Mouse (Mus musculus) kidney, adult 11 months (tissue): ENCODE measurements at regions not wholly inside any gene's neighbourhood (a gene's known extent, or its start where the extent isn't known, plus 50 kb on each side); places are given as distances from the start of the nearest gene placed in this dataset.
A peak's percentile ranks its signal among the peaks of the same experiment; 100 is the strongest.

Source experiments
- DNase-seq: peaks from one replicate; pipeline ENCODE4 v3.0.0; 2022

DNA sequence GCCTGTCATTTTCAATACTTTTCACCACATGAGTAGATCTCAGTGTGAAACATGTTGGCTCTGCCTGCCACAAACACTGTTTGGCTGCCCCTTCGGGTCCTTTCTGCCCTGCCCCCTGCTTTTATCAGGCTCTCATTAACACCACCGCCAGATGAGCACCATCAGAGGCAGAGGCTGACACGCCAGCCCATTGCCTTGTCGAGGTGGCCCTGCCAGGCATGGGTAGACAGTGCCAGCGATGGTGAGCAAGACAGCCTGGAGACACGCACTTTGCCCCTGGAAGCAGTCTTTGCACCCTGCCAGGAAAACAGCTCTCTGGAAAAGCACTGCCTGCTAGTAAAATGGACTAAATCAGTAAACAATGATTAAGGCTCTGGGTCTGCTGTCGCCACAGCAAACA lies 158.2 kb downstream of the Gm10295 start:
- DNase-seq = peak; percentile 80

DNA sequence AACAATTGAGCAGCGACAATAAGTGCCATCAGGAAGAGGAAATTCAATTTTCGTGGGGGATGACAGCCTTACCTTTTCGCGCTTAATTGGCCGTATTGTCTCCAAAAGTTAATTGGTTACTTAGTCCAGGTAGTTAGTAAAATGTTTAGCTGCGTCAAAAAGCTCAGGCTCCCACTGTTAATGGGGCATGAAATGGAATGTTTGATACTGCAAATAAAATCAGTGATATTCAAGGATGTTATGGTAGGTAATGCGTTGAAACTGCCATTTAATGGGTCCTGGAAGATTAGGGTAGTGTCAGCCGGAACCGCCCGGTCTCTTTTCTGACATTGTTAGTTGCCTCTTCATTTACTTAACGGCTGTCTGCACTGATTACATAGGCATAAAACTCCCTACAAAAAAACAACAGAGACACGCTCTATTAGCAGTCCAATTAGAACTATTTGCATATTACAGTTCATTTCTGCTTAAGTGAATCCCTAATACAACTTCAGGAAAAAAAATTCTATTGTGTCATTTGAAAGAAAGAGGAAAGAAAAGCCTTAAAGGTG lies 161.0 kb downstream of the Gm10295 start:
- DNase-seq = peak; percentile 12

DNA sequence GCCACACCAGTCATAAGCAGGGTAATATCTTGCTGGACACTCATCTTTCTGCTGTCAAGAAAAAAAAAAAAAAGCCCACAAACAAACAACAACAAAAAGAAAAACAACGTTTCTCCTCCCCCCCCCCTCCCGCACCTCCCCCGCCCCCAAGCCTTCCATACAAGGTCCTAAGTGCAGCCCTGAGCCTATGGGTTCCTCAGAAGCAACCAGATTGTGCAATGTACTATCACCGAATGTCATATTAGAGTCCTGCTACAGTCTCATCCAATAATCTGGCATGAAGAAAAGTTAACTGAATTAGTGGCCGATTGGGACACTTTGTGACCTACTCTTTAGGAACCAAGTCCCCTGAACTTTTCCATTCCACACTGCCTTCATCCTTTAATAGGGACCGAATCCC lies 161.5 kb downstream of the Gm10295 start:
- DNase-seq = no peak

DNA sequence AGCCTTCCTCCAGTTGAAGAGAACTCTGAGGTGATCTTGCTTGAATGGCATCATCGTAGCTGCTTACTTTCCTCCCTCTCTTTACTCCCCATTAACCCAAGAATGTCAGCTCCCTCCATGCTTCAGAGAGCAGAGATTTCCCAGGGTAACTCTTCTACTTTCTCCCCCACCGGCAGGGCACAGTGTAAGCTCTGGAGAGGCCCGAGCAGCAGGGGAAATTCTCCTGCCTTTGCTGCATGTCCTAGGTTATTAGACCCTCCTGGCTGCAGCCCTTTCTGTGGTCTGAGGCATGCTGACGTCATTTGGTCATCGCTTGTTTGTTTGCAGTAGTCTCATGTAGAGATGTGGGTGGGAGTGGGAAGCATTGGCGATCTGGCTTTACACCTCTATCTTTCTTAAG lies 163.2 kb downstream of the Gm10295 start:
- peak; percentile 26 for DNase-seq

DNA sequence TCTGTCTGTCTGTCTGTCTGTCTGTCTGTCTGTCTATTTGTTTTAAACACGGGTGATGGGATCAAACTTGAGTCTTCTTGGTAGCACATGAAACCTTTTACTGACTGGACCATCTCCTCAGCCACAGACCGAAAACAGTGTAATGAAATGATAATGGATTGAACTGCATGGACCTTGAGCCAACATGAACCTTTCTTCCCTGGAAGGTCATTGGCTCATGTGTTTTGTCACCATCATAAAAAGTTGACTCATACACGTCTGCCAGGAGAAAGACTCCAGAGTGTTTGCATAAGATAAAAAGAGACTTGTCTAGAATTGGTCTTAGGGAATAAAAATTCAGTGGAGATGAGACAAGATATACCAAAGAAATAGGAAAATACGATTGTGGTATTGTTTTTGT lies 176.4 kb downstream of the Gm10295 start:
- no peak for DNase-seq

DNA sequence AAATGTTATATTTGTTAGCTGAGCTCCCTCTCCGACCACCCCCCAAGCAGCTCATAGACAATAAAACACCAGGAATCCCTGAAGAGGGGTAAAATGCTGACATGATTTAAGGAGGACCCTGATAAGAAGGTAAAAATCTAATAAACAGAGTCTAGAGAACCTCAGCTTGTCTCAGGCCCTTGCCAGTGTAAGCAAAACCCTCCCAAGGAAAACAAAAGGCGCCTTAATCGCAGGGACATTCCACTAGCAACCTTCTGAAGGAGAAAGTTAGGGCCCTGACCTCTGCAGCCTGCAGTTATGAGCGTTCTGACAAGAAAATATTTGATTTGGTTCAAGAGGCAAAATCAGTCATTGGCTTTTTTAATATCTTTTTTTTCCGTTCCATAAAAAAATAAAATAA lies 212.2 kb downstream of the Gm10295 start:
- DNase-seq = peak; percentile 57

DNA sequence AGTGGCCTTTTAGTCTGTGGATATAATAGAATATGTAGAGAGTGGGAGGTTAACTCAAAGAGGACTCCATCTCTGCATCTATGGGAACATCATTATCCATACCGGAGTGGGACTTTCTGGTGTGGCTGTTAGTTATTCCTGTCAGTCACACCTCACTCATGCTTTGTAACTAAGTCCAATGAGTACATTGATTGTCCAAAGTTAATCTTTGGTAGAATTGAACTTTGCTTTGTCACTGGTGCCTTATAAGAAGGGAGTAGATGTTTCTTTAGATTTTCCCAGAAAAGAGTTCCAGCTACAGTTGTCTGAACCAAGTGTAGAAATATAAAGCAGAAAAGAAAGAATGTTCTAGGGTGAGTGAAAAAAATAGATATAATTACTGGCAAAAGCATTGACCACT lies 221.3 kb downstream of the Gm10295 start:
- DNase-seq = no peak

DNA sequence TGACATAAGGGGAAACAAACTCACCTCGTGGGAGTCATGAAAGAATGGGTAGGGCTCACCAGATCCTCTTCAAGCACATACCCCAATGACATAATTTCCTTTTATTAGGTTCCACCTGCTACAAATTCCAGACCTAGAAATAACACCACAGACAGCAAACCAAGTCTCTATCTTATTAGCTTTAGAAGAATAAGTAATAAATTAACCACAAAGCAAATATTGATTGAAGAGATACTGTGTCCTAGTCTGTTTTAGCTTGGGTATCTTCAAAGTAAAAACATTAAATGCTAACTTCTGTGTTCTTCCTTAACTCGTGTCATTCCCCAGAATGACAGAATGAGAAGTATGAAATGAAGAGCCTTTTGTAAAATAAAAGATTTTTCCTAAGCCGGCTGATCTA lies 222.4 kb downstream of the Gm10295 start:
- no peak for DNase-seq

DNA sequence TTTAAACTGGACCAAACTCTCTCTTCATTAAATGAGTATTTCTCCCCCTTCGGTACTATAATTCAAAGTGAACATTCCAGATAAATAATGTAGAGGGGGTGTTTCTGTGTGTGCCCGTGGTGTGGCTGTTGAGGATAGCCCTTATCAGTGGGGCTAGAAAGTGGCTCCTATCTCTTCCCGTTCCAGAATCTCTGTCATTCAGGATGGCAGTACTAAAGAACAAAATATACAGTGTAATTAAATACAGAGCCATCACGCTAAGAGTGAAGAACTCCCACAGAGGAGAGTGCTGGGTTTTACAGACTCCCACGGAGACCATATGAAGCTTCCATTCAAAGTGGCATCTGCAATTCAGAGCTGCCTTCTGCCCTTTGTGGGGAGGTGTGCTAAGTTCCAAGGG lies 229.8 kb downstream of the Gm10295 start:
- no peak for DNase-seq

DNA sequence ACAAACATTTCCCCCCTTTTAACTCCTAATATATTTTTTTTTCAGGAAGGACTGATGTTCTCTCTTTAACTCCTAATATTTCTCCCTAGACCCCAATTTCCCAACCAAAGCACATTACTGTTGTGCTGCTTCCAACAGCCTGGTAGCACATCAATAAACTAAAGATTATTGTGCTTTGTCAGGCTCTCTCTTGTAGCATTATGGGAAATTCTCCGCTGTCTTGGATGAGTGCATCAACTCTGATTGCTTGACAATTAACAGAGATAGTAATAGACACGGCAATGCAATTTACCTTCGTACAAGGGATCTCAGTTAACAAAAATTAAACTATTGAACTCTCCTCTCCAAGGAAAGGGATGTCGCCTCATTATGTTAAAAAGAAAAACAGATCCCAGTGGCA lies 230.3 kb downstream of the Gm10295 start:
- no peak for DNase-seq

DNA sequence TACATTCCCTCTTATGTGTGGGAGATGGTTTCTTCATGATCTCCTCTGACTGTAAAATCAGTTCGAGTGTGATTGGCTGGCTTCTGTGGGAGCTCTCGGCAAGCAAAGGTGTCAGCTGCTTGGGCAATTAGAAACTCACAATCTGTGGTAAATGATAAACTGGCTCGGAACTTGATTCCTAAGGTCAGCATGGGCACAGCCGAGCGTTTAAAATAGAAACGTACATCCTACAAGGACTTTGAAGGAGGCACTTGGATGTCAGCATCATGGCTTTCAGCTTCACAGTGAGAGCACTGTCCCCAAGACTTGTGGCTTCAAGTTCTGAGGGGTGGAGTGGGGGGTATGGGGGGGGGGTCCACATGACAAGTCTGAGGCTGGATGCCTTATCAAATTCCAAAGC lies 231.3 kb downstream of the Gm10295 start:
- DNase-seq = peak; percentile 54

DNA sequence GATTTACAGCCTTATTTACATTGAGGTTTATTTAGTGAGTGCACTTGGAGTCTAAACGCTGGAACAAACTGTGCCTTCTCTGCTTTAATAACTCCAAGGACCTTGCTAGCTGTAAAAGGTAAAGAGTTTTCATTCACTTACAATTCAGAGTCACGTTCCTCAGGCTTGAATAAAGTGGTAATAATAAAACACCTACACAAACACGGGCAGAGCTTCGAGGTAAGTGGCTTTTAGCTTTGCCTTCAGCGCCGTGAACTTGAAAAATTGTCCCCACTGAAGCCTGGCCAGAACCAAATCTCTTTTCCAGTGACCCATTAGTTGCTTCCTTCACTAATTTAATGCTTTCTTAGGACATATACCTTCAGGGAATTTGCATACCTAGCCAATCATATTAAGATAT lies 244.2 kb downstream of the Gm10295 start:
- peak; percentile 62 for DNase-seq

DNA sequence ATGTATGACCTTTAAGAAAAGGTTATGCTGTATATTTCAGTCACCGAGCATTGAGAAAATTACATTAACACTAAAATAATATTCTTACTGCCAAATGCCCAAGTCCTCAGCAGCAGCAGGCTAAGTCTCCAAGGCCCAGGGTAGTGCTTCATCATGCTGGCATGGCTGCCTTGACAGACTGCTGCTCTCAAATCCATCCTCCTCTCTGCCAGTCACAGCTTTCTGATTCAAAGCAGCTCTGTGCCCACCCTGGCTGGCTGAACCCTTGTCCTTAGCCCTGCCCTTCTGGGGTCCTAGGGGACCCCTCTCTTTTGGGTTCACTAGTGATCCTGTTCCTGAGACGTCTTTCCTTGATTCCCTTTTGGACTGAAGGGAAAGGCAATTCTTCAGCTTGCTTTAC lies 251.0 kb downstream of the Gm10295 start:
- DNase-seq = no peak

DNA sequence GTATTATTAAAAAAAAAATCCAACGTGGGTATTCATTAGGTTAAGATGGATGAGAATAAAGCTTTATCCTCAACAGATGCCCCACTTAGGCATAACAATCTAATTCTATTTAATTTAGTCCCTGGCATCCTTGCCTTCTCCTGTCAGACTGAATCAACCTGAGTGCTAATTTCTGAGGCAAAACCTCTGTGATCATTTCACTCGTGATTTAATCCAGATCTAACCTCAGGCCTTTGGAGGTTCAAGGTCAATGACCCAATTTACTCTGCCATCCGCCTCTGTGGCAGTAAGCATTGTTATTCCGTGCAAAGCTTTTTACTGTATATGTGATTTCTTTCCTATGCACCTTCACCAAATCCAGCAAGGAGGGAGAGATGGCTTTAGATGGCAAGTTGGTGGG lies 253.0 kb downstream of the Gm10295 start:
- no peak for DNase-seq

DNA sequence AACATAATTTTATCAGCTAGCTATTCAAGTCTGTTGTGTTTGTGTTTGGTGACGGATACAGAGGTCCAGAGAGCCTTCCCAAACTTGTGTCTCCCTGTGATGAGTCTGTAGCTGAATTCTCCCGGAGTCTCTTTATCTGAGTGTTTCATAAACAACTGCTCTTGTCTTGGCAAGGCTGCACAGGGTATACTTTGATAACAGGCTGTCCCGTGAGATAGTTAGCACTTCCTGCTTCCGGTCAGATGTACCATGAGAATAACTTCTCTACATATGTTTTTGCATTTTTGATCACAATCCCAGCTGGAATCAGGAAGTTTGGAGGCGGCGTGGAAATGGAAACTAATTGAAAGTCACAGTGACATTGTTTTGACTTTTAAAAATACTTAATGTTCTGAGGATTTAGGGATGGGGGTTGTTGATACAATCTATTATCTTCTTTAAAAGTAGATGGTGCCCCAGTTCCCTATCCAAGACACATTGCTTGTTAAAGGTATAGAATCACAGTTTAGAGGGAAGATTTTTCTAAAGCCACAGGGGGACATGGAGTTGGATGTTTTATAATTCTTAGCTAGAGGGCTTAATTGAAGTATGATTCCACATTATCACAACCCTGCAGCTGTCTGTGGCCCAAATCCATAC lies 257.9 kb downstream of the Gm10295 start:
- no peak for DNase-seq

DNA sequence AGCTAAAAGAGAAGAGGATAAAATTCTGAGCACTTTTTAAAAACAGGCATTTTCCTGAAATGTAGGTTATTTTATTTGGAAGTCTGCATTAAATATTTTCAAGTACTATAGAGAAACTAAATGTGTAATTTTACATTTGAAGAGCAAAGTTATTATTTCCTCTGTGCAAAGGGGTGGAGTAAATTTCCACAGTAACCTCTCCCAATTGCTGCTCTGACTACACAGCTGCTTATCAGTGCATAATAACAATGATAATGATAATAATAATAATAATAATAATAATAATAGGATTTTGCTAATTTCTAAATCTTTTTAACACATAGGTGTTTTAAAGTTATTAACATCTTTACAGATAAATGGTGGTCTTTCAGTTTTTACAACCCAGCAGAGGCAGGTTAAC lies 258.5 kb downstream of the Gm10295 start:
- DNase-seq = no peak

DNA sequence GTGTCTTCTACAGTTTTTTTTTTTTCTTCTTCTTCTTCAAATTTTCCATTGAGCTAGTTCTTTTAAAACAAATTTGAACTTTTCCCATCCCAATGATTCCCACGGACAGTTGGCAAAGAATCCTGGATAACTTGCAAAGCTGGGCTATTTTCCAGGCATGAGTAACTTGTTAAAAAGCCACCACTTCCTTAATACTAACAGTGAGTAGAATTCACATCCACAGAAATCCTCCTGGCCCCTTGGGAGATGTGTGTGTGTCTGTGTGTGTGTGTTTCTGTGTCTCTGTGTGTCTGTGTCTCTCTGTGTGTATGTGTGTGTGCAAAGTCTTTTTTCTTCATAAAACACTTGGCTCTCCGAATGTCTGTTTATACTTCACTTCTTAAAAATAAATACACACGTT lies 259.0 kb downstream of the Gm10295 start:
- peak; percentile 32 for DNase-seq

DNA sequence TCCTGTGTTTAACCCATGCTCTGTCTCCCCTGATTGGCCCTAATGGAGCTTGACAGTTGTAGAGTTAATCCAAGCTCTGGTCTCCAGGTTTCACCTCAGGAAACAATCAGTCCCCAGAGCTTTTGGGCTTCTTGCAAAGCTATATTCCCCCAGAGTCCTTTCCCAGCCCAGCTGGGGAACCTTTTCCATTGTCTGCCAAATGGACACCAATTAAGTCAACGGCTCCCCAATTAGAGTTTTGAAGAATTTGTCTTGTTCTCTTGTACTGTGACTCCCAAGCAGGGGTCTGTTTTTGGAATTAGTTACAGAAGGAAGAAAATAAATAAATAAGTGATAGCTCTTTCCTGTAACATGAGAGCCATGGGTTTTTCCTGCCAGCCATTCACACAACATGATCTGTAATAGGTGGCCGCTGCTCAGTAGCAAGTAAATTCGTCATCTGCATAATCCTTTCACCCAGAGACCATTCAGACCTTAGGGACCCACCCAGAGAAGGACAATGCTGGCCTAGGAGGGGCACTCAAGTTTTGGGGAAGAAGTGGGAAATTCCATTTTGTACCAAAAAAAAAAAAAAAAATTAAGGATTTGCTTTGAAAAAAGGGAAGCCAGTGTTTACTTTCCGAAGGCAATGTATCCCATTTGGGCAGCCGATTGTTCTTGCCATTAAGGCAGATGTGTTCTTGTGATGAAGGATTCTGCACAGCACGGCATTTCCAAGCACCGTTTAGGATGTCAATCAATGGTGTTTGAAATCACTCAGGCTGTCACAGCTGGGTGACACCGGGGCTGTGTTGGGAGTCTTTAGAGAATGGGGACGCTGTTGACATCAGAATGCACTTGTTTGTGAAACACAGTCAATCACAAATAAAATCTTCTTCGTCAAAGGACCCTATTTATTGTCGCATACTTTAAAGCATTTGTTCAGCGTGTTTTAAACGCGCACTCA lies 286.6 kb downstream of the Gm10295 start:
- no peak for DNase-seq

DNA sequence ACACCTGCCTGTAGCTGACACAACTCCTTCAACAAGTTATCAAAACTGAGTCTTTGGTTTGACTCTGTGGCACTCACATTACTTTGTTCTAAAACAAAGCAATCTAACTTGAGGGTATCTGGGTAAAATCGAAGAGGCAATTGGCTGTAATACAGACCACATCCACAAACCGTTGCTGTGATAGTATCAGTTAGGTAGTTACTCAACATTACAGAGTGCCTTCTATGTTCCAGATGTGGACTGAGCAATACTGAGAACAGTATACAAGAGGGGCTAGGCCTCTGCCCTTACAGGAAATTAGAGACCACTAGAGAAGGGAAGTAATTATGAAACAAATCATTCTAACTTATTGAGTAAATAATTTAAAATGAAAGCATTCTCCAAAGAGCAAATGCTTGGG lies 300.5 kb downstream of the Gm10295 start:
- DNase-seq = no peak

DNA sequence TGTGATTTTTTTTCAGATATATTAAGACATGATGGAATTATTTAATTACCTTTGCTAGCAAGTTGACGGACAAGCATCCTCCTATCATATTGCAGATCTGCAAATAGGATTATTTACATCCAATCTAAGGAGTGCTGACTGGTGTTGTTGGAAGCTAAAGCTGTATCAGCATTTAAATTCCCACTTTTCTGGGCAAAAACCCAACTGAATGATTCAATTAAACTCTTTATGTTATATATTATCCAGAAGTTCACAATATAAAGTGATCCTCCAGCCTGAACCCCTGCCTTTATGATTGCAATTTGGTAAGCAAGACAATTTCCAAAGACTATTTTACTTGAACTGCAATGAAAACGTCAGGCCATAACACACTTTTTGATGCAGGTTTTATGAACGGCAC lies 304.1 kb downstream of the Gm10295 start:
- DNase-seq = no peak

DNA sequence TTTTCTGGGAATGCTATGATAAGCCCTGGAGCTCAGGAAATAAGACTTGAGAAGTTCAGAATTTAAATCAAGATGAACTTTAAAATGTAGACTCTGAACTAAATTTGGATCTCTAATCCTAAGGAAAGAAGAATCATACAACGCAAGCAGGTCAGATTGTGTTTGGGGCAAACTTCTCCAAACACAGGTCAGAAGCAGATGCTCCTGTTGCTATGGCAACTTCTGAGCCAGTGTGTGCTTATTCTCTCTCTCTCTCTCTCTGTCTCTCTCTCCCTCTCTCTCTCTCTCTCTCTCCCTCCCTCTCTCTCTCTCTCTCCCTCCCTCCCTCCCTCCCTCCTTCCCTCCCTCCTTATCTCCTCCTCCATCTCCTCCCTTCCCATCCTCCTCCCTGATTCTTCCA lies 304.7 kb downstream of the Gm10295 start:
- no peak for DNase-seq

DNA sequence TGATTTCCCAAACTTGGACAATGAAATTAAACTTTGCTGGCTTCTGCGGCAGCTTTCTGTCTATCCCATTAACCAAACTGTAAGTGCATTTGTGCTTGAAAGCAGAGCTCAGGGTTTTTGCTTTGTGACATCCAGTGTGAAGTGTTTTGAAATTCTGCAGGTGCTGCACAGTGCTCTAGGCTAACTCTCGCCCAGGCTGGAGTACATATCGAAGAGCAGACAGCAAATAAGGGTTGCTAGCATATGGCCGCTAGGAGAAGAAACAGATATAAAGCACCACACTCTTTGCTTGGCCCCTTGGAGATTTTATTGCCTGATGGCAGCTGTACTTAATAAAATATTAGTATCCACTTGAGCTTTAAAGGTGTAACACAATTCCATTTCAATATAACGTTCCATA lies 307.5 kb downstream of the Gm10295 start:
- no peak for DNase-seq

DNA sequence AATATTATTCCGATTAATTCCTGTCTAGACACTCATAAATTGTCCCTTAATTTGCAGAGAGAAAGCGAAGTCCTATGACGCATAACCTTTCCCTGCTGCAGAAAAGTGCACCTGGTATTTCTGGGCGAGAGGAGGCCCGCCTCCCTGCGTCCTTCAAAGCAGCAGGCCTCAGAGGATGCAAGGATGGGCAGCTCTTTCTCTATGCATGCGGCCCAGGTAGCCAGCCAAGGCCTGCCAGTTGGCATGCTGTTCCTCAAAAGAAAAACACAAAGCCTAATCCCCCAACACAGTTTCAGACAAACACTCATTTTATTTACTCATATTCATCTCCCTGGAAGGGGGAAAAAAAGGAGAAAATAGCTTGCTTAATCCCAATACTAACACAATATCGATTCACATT lies 308.2 kb downstream of the Gm10295 start:
- DNase-seq = no peak

DNA sequence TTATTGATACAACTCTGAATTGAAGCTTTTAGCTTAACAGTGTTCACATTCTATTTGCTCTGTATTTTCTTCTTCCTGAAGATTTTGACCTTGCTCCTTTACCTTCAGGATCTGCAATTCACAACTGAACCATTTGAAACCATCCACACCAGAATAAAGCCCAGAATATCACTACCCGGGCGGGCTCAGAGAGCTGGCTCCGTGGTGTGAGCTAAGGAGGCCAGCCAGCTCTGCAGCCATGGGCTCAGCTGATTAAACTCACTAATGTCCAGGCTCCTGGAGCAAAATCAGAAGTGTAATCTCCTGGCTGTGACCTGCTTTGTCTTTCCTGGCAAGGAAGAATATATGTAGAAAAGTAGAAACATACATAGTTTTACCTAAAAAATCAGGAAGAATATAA lies 309.9 kb downstream of the Gm10295 start:
- no peak for DNase-seq
